Mouse (Mus musculus) spleen, adult 12 weeks (tissue): ENCODE results near the gene Fam155a.

ENCODE experiments used
- DNase-seq: peaks from one replicate; pipeline ENCODE4 v3.0.0; 2022; ENCODE audit warnings: low spot score

Fam155a gene

GRCm38 (mm10) chr8:9482565-9482964, 288.4 kb downstream of the Fam155a start:
- DNase-seq, result no peak

- DNase-seq, result no peak
Measured at GRCm38 (mm10) chr8:9471290-9471689, 299.7 kb downstream of the Fam155a start.

- no peak for DNase-seq
Measured at GRCm38 (mm10) chr8:9470114-9470513, 300.8 kb downstream of the Fam155a start.

- no peak for DNase-seq
Measured at GRCm38 (mm10) chr8:9461111-9461510, 309.9 kb downstream of the Fam155a start.

- no peak for DNase-seq
Measured at GRCm38 (mm10) chr8:9460707-9461106, 310.3 kb downstream of the Fam155a start.

- no peak for DNase-seq
Measured at GRCm38 (mm10) chr8:9458614-9459013, 312.3 kb downstream of the Fam155a start.

- no peak for DNase-seq
Measured at GRCm38 (mm10) chr8:9455138-9455537, 315.8 kb downstream of the Fam155a start.

GRCm38 (mm10) chr8:9453742-9454141, 317.2 kb downstream of the Fam155a start:
- DNase-seq, result no peak

- no peak for DNase-seq
Measured at GRCm38 (mm10) chr8:9451543-9451942, 319.4 kb downstream of the Fam155a start.

GRCm38 (mm10) chr8:9448613-9449012, 322.3 kb downstream of the Fam155a start:
- no peak for DNase-seq

- no peak for DNase-seq
Measured at GRCm38 (mm10) chr8:9437822-9438221, 333.1 kb downstream of the Fam155a start.

- DNase-seq, result no peak
Measured at GRCm38 (mm10) chr8:9435501-9435900, 335.5 kb downstream of the Fam155a start.

GRCm38 (mm10) chr8:9432635-9433372, 338.2 kb downstream of the Fam155a start:
- DNase-seq, result no peak

GRCm38 (mm10) chr8:9428846-9429245, 342.1 kb downstream of the Fam155a start:
- no peak for DNase-seq

- DNase-seq, result no peak
Measured at GRCm38 (mm10) chr8:9424069-9424468, 346.9 kb downstream of the Fam155a start.

- no peak for DNase-seq
Measured at GRCm38 (mm10) chr8:9423590-9423989, 347.4 kb downstream of the Fam155a start.

GRCm38 (mm10) chr8:9423184-9423583, 347.8 kb downstream of the Fam155a start:
- no peak for DNase-seq

- DNase-seq, result no peak
Measured at GRCm38 (mm10) chr8:9418856-9419800, 351.8 kb downstream of the Fam155a start.

GRCm38 (mm10) chr8:9416189-9416588, 354.8 kb downstream of the Fam155a start:
- no peak for DNase-seq

- no peak for DNase-seq
Measured at GRCm38 (mm10) chr8:9408480-9408879, 362.5 kb downstream of the Fam155a start.

GRCm38 (mm10) chr8:9406204-9406603, 364.8 kb downstream of the Fam155a start:
- no peak for DNase-seq

GRCm38 (mm10) chr8:9404651-9405050, 366.3 kb downstream of the Fam155a start:
- no peak for DNase-seq

GRCm38 (mm10) chr8:9402393-9402792, 368.6 kb downstream of the Fam155a start:
- no peak for DNase-seq
